Mouse (Mus musculus) megakaryocyte, embryonic 14.5 days (primary cell): ENCODE data around the gene Sirt4.

ENCODE experiments used
- FLI1 ChIP-seq: IDR thresholded peaks from 2 replicates; pipeline ENCODE4 v1.6.1; 2012; ENCODE audit warnings: low read length, inconsistent platforms, mixed read lengths
- GATA1 ChIP-seq: IDR thresholded peaks from 3 replicates; pipeline ENCODE4 v1.6.1; 2012; ENCODE audit warnings: mixed read lengths, low read length, inconsistent platforms, borderline replicate concordance

GRCm38 (mm10) chr5:115449247-115449646 lies 35.3 kb downstream of the Sirt4 start:
- TF ChIP-seq FLI1, result no peak
- no peak for TF ChIP-seq GATA1
